Mouse (Mus musculus) limb, embryonic 14.5 days (tissue): Measurements from ENCODE around the gene Myo1d. TPM values are rescaled to one million over a fixed set of nuclear protein-coding genes. Genes with fewer than 3 reads are reported as not detected.

ENCODE experiments used
- ATAC-seq: fragments of 200-750 bp; cut with Nextera tagmentation; 2 replicates; pipeline ENCODE4 v1.8.0; 2017; ENCODE audit warnings: low read depth, moderate number of reproducible peaks, moderate TSS enrichment; ENCODE audit not compliant: low FRiP score
- DNase-seq: peaks from one replicate; pipeline ENCODE4 v3.0.0-alpha.2; 2015; ENCODE audit warnings: low spot score
- H3K27ac ChIP-seq: fragments of 300-500 bp; sonication (generic); replicated peaks from 2 replicates; pipeline ENCODE4 v1.5.1; 2014; ENCODE audit warnings: low read depth, mild to moderate bottlenecking, low read length, moderate library complexity, mixed read lengths
- H3K27me3 ChIP-seq: fragments of 300-500 bp; sonication (generic); 2 replicates; pipeline ENCODE4 v1.6.1; 2014; ENCODE audit warnings: low read length, mixed read lengths; ENCODE audit not compliant: control insufficient read depth, insufficient read depth
- H3K36me3 ChIP-seq: fragments of 300-500 bp; sonication (generic); 2 replicates; pipeline ENCODE4 v1.6.1; 2014; ENCODE audit warnings: mild to moderate bottlenecking, low read length, moderate library complexity, mixed read lengths; ENCODE audit not compliant: control insufficient read depth, insufficient read depth
- H3K4me1 ChIP-seq: fragments of 300-500 bp; sonication (generic); 2 replicates; pipeline ENCODE4 v1.6.1; 2014; ENCODE audit warnings: antibody characterized with exemption, low read length, mixed read lengths; ENCODE audit not compliant: control insufficient read depth, insufficient read depth
- H3K4me2 ChIP-seq: fragments of 300-500 bp; sonication (generic); replicated peaks from 2 replicates; pipeline ENCODE4 v1.6.1; 2014; ENCODE audit warnings: low read depth, mild to moderate bottlenecking, low read length, moderate library complexity; ENCODE audit not compliant: severe bottlenecking
- H3K4me3 ChIP-seq: fragments of 300-500 bp; sonication (generic); replicated peaks from 2 replicates; pipeline ENCODE4 v1.5.1; 2014; ENCODE audit warnings: low read length
- H3K9ac ChIP-seq: fragments of 300-500 bp; sonication (generic); 2 replicates; pipeline ENCODE4 v1.6.1; 2014; ENCODE audit warnings: mild to moderate bottlenecking, low read depth, low read length, moderate library complexity; ENCODE audit not compliant: severe bottlenecking
- H3K9me3 ChIP-seq: fragments of 300-500 bp; sonication (generic); 2 replicates; pipeline ENCODE4 v1.6.1; 2016; ENCODE audit warnings: low read length; ENCODE audit not compliant: control insufficient read depth
- POLR2A ChIP-seq: fragments of 200-500 bp; IDR thresholded peaks from 2 replicates; pipeline ENCODE4 v1.8.0; 2012; ENCODE audit warnings: inconsistent platforms, mild to moderate bottlenecking, moderate library complexity, borderline replicate concordance; ENCODE audit not compliant: insufficient read depth, insufficient read length; ENCODE audit errors: extremely low read depth
- WGBS: fragments of 180-500 bp; shearing (Covaris S2); extraction: QIAGEN DNeasy Blood & Tissue Kit; methylation state at CpG from one replicate; pipeline ENCODE4 v1.1.7; 2014; 5-methylcytosine and 5-hydroxymethylcytosine counted together
- polyA plus RNA-seq, 2 experiments: library from polyadenylated mRNA; depleted of rRNA in 1 of 2; stranded (reverse) in 1 of 2; unstranded in 1 of 2; fragments of >200 nt; fragmentation: Nextera tagmentation in 1 of 2; extraction: Ambion mirVana in 1 of 2; gene quantifications; 2 replicates each; pipeline versions ENCODE4 v1.2.1 to v1.2.3; 2012 to 2014

Gene Myo1d
- polyA plus RNA-seq, 2 experiments: 6.6 to 8.3 TPM

- H3K27me3 ChIP-seq: no peaks in the 10 kb centered on the region
Measured at GRCm38 (mm10) chr11:80754201-80754600, 25.6 kb downstream of the Myo1d start.

DNA sequence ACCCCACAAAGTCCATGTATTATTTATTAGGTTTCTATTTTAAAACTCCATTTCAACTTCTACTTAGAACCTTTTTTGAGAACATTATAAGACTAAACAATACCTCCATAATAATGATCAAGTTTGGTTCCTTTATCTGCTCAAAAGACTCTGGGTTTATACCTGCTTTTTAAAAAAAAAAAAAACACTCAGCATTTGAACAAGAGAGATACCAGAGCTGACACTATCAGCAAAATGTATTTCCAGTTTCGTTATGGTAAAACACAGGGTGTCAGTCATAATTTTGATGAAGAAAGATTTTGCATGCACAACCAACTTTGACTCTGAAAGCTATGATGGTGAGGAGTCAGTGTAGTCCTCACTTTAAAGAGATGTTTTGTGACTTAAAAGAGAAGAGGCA is 28.7 kb downstream of the Myo1d start:
- Histone ChIP-seq H3K4me1 (0 out of 2 replicates have a peak, but pooled peaks cover 4% of the 10 kb centered on the region), H3K9me3 (no peaks in the 10 kb centered on the region), H3K9ac (no peak overlapping the region), H3K4me2 (no peak overlapping the region), H3K36me3 (no peaks in the 10 kb centered on the region), H3K27ac (no peak overlapping the region), H3K27me3 (no peaks in the 10 kb centered on the region), H3K4me3 (no peak overlapping the region)
- DNase-seq: no peak
- no peak for TF ChIP-seq POLR2A
- no peak for ATAC-seq
- 88% methylated on average over 1 of the region's 1 CpGs for WGBS

More at GRCm38 (mm10) chr11:80754201-80754600, 25.6 kb downstream of the Myo1d start:
- Histone ChIP-seq H3K4me1 (no peaks in the 10 kb centered on the region), H3K36me3 (no peaks in the 10 kb centered on the region), H3K4me3 (no peak overlapping the region), H3K9me3 (no peaks in the 10 kb centered on the region), H3K27ac (no peak overlapping the region), H3K9ac (no peak overlapping the region), H3K4me2 (no peak overlapping the region)
- ATAC-seq: no peak
- WGBS: 48% methylated on average over 2 of the region's 2 CpGs
- DNase-seq: no peak
- TF ChIP-seq POLR2A: no peak

GRCm38 (mm10) chr11:80749187-80749586 is 30.6 kb downstream of the Myo1d start:
- Histone ChIP-seq H3K36me3 (no peaks in the 10 kb centered on the region), H3K27me3 (no peaks in the 10 kb centered on the region), H3K4me3 (no peak overlapping the region), H3K9ac (no peak overlapping the region), H3K9me3 (no peaks in the 10 kb centered on the region), H3K4me1 (0 out of 2 replicates have a peak, but pooled peaks cover 4% of the 10 kb centered on the region), H3K27ac (no peak overlapping the region), H3K4me2 (no peak overlapping the region)
- ATAC-seq: no peak
- 94% methylated on average over 1 of the region's 1 CpGs for WGBS
- TF ChIP-seq POLR2A: no peak
- no peak for DNase-seq

DNA sequence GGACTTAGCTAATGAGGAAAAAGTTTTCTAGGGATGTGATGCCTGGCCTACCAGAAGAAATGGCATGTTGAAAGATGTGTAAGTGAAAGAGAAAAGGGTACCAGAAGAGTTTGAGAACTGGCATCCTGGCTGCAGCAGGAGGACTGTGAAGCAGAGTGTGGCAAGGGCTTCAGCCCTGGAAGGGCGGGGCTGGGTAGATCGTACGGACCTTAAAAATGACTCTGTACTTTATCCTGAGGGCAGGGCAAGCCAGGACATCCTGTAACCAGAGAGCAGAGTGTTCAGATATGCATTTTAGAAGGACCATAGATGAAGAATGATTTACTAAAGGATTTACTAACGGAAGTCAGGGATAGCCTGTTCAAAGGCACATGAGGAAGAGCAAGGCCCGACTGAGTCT is 34.4 kb downstream of the Myo1d start:
- no peaks in the 10 kb centered on the region for H3K9me3 ChIP-seq
- no peak overlapping the region for H3K4me3 ChIP-seq
- H3K4me2 ChIP-seq: no peak overlapping the region
- no peak overlapping the region for H3K9ac ChIP-seq
- DNase-seq (no peak), ATAC-seq (no peak)
- H3K27ac ChIP-seq: no peak overlapping the region
- no peaks in the 10 kb centered on the region for H3K27me3 ChIP-seq
- no peak for TF ChIP-seq POLR2A
- H3K36me3 ChIP-seq: no peaks in the 10 kb centered on the region
- H3K4me1 ChIP-seq: 0 out of 2 replicates have a peak, but pooled peaks cover 4% of the 10 kb centered on the region
- WGBS: 70% methylated on average over 5 of the region's 5 CpGs

DNA sequence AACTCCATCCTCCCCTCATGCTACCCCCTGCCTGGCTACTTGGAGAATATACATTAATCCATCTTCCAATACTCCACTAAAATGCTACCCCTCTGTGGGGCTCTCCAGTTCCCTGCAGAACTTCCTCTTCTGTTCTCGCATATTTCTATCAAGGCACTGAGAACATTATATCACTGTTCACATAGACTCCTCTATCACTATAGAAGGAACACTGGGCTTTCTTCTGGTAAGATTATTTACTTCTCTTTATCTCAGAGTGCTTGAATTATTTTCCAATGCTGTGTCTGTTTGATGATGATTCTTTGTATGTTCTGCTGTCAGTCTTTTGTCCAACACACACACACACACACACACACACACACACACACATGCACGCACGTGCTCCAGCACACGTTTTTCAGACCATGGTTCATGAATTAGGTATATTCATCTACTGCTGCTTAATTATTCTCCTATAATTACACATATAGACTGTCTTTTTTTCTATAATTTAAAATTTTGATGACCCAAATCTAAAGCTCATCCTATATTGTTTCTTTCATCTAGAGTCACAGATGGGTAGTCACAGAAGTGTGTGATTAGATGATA is 35.9 kb downstream of the Myo1d start:
- no peak overlapping the region for H3K4me2 ChIP-seq
- TF ChIP-seq POLR2A: no peak
- H3K36me3 ChIP-seq: no peaks in the 10 kb centered on the region
- H3K27ac ChIP-seq: no peak overlapping the region
- H3K4me3 ChIP-seq: no peak overlapping the region
- H3K27me3 ChIP-seq: no peaks in the 10 kb centered on the region
- H3K9me3 ChIP-seq: no peaks in the 10 kb centered on the region
- DNase-seq: no peak
- no peak for ATAC-seq
- WGBS: 87% methylated on average over 4 of the region's 4 CpGs
- H3K9ac ChIP-seq: no peak overlapping the region
- H3K4me1 ChIP-seq: 0 out of 2 replicates have a peak, but pooled peaks cover 4% of the 10 kb centered on the region
